Mouse (Mus musculus): ENCODE data around the gene 1110051M20Rik. TPM values are rescaled to one million over a fixed set of nuclear protein-coding genes. Genes with fewer than 3 reads are reported as not detected.

Gene 1110051M20Rik
- polyA plus RNA-seq, 1 experiment from 2014 or later, result 78.3 TPM

GRCm38 (mm10) chr2:91353854-91354253, 90.7 kb downstream of the 1110051M20Rik start:
- H3K27ac ChIP-seq, result no peak overlapping the region
- DNase-seq (ENCODE audit: low spot score), result no peak
- H3K27me3 ChIP-seq (ENCODE audit: low read depth, poor library complexity, severe bottlenecking), result no peaks in the 10 kb centered on the region
- H3K36me3 ChIP-seq, result no peaks in the 10 kb centered on the region
- H3K4me3 ChIP-seq, result no peak overlapping the region
- WGBS, result 31% methylated on average over 3 of the region's 3 CpGs
- H3K9me3 ChIP-seq (replicated peaks), result no peaks in the 10 kb centered on the region
- H3K4me1 ChIP-seq, result no peaks in the 10 kb centered on the region

- Histone ChIP-seq H3K27me3 (ENCODE audit: low read depth, poor library complexity, severe bottlenecking) (no peaks in the 10 kb centered on the region), H3K4me1 (no peaks in the 10 kb centered on the region), H3K36me3 (no peaks in the 10 kb centered on the region), H3K9me3 (replicated peaks) (no peaks in the 10 kb centered on the region), H3K27ac (no peak overlapping the region), H3K4me3 (no peak overlapping the region)
- DNase-seq (ENCODE audit: low spot score), result no peak
Observed at GRCm38 (mm10) chr2:91351841-91352240, 92.7 kb downstream of the 1110051M20Rik start.

GRCm38 (mm10) chr2:91349974-91350457, 94.5 kb downstream of the 1110051M20Rik start:
- no peak for DNase-seq (ENCODE audit: low spot score)
- H3K4me3 ChIP-seq, result no peak overlapping the region
- no peaks in the 10 kb centered on the region for H3K9me3 ChIP-seq (replicated peaks)
- no peaks in the 10 kb centered on the region for H3K27me3 ChIP-seq (ENCODE audit: low read depth, poor library complexity, severe bottlenecking)
- no peak overlapping the region for H3K27ac ChIP-seq
- H3K4me1 ChIP-seq, result no peaks in the 10 kb centered on the region
- no peaks in the 10 kb centered on the region for H3K36me3 ChIP-seq
- WGBS, result 73% methylated on average over 6 of the region's 6 CpGs

- no peaks in the 10 kb centered on the region for H3K27me3 ChIP-seq (ENCODE audit: low read depth, poor library complexity, severe bottlenecking)
- WGBS, result 82% methylated on average over 4 of the region's 4 CpGs
- H3K36me3 ChIP-seq, result no peaks in the 10 kb centered on the region
- no peak for DNase-seq (ENCODE audit: low spot score)
- no peak overlapping the region for H3K4me3 ChIP-seq
- no peaks in the 10 kb centered on the region for H3K9me3 ChIP-seq (replicated peaks)
- no peaks in the 10 kb centered on the region for H3K4me1 ChIP-seq
- no peak overlapping the region for H3K27ac ChIP-seq
Observed at GRCm38 (mm10) chr2:91348936-91349335, 95.6 kb downstream of the 1110051M20Rik start.

- DNase-seq (ENCODE audit: low spot score), result no peak
- 0 out of 2 replicates have a peak, but pooled peaks cover 3% of the 10 kb centered on the region for H3K36me3 ChIP-seq
- WGBS, result 91% methylated on average over 1 of the region's 1 CpGs
Observed at GRCm38 (mm10) chr2:91345644-91346043, 98.9 kb downstream of the 1110051M20Rik start.

GRCm38 (mm10) chr2:91339591-91339990, 104.9 kb downstream of the 1110051M20Rik start:
- WGBS, result 92% methylated on average over 2 of the region's 2 CpGs
- no peaks in the 10 kb centered on the region for H3K4me1 ChIP-seq
- no peaks in the 10 kb centered on the region for H3K27me3 ChIP-seq (ENCODE audit: low read depth, poor library complexity, severe bottlenecking)
- no peak overlapping the region for H3K27ac ChIP-seq
- H3K4me3 ChIP-seq, result no peak overlapping the region
- no peaks in the 10 kb centered on the region for H3K9me3 ChIP-seq (replicated peaks)
- 0 out of 2 replicates have a peak, but pooled peaks cover 3% of the 10 kb centered on the region for H3K36me3 ChIP-seq
- DNase-seq (ENCODE audit: low spot score), result no peak

More at GRCm38 (mm10) chr2:91345644-91346043, 98.9 kb downstream of the 1110051M20Rik start:
- Histone ChIP-seq H3K9me3 (replicated peaks) (no peaks in the 10 kb centered on the region), H3K4me1 (no peaks in the 10 kb centered on the region), H3K27me3 (ENCODE audit: low read depth, poor library complexity, severe bottlenecking) (no peaks in the 10 kb centered on the region), H3K4me3 (no peak overlapping the region), H3K27ac (no peak overlapping the region)

GRCm38 (mm10) chr2:91335128-91335527, 109.4 kb downstream of the 1110051M20Rik start:
- Histone ChIP-seq H3K36me3 (no peaks in the 10 kb centered on the region), H3K9me3 (replicated peaks) (no peaks in the 10 kb centered on the region), H3K27ac (no peak overlapping the region), H3K27me3 (ENCODE audit: low read depth, poor library complexity, severe bottlenecking) (no peaks in the 10 kb centered on the region), H3K4me1 (no peaks in the 10 kb centered on the region), H3K4me3 (no peak overlapping the region)
- 70% methylated on average over 4 of the region's 4 CpGs for WGBS
- DNase-seq (ENCODE audit: low spot score), result no peak

GRCm38 (mm10) chr2:91331051-91331843, 113.3 kb downstream of the 1110051M20Rik start:
- no peak overlapping the region for H3K27ac ChIP-seq
- DNase-seq (ENCODE audit: low spot score), result no peak
- no peaks in the 10 kb centered on the region for H3K4me1 ChIP-seq

GRCm38 (mm10) chr2:91329996-91330738, 114.3 kb downstream of the 1110051M20Rik start:
- 85% methylated on average over 8 of the region's 8 CpGs for WGBS
- H3K36me3 ChIP-seq, result no peaks in the 10 kb centered on the region
- H3K4me3 ChIP-seq, result no peak overlapping the region
- no peaks in the 10 kb centered on the region for H3K27me3 ChIP-seq (ENCODE audit: low read depth, poor library complexity, severe bottlenecking)
- no peaks in the 10 kb centered on the region for H3K4me1 ChIP-seq
- no peaks in the 10 kb centered on the region for H3K9me3 ChIP-seq (replicated peaks)
- no peak for DNase-seq (ENCODE audit: low spot score)
- no peak overlapping the region for H3K27ac ChIP-seq

More at GRCm38 (mm10) chr2:91331051-91331843, 113.3 kb downstream of the 1110051M20Rik start:
- Histone ChIP-seq H3K36me3 (no peaks in the 10 kb centered on the region), H3K27me3 (ENCODE audit: low read depth, poor library complexity, severe bottlenecking) (no peaks in the 10 kb centered on the region), H3K9me3 (replicated peaks) (no peaks in the 10 kb centered on the region), H3K4me3 (no peak overlapping the region)
- 81% methylated on average over 7 of the region's 7 CpGs for WGBS

GRCm38 (mm10) chr2:91328729-91329125, 115.8 kb downstream of the 1110051M20Rik start:
- Histone ChIP-seq H3K4me1 (no peaks in the 10 kb centered on the region), H3K27ac (no peak overlapping the region), H3K9me3 (replicated peaks) (no peaks in the 10 kb centered on the region), H3K36me3 (no peaks in the 10 kb centered on the region), H3K4me3 (no peak overlapping the region), H3K27me3 (ENCODE audit: low read depth, poor library complexity, severe bottlenecking) (no peaks in the 10 kb centered on the region)
- WGBS, result 90% methylated on average over 3 of the region's 3 CpGs
- no peak for DNase-seq (ENCODE audit: low spot score)

- no peak for DNase-seq (ENCODE audit: low spot score)
- WGBS, result 81% methylated on average over 12 of the region's 12 CpGs
Observed at GRCm38 (mm10) chr2:91327968-91328728, 116.4 kb downstream of the 1110051M20Rik start.

GRCm38 (mm10) chr2:91326746-91327350, 117.7 kb downstream of the 1110051M20Rik start:
- Histone ChIP-seq H3K36me3 (no peaks in the 10 kb centered on the region), H3K27ac (no peak overlapping the region), H3K4me1 (no peaks in the 10 kb centered on the region), H3K4me3 (no peak overlapping the region), H3K9me3 (replicated peaks) (no peaks in the 10 kb centered on the region), H3K27me3 (ENCODE audit: low read depth, poor library complexity, severe bottlenecking) (no peaks in the 10 kb centered on the region)
- no peak for DNase-seq (ENCODE audit: low spot score)
- 95% methylated on average over 13 of the region's 13 CpGs for WGBS

More at GRCm38 (mm10) chr2:91327968-91328728, 116.4 kb downstream of the 1110051M20Rik start:
- H3K36me3 ChIP-seq, result no peaks in the 10 kb centered on the region
- no peaks in the 10 kb centered on the region for H3K27me3 ChIP-seq (ENCODE audit: low read depth, poor library complexity, severe bottlenecking)
- no peaks in the 10 kb centered on the region for H3K9me3 ChIP-seq (replicated peaks)
- H3K4me3 ChIP-seq, result no peak overlapping the region
- no peak overlapping the region for H3K27ac ChIP-seq
- no peaks in the 10 kb centered on the region for H3K4me1 ChIP-seq

Measured in limb, embryonic 10.5 days (tissue).